Mouse (Mus musculus): Measurements from ENCODE around the gene Pmch. TPM values are rescaled to one million over a fixed set of nuclear protein-coding genes. Genes with fewer than 3 reads are reported as not detected.

Pmch gene
- polyA plus RNA-seq, 1 experiment from 2014 or later, result not detected

GRCm38 (mm10) chr10:88064872-88065271, 26.0 kb upstream of the Pmch start:
- H3K4me3 ChIP-seq (ENCODE audit: low read depth, low read length), result no peak overlapping the region
- H3K9me3 ChIP-seq (ENCODE audit: control insufficient read depth), result no peaks in the 10 kb centered on the region
- TF ChIP-seq CTCF (IDR thresholded peaks at IDR 0.05; ENCODE audit: low read depth), result no peak
- H3K9ac ChIP-seq (ENCODE audit: low read depth, low read length), result no peak overlapping the region
- ATAC-seq, result no peak
- no peak overlapping the region for H3K4me2 ChIP-seq (replicated peaks; ENCODE audit: low read depth)
- WGBS, result 52% methylated on average over 2 of the region's 2 CpGs
- H3K36me3 ChIP-seq (ENCODE audit: control insufficient read depth, insufficient read depth), result no peaks in the 10 kb centered on the region
- no peaks in the 10 kb centered on the region for H3K4me1 ChIP-seq (replicated peaks; ENCODE audit: control insufficient read depth, insufficient read depth, low read length)
- H3K27ac ChIP-seq (ENCODE audit: low read depth, low read length), result no peak overlapping the region
- H3K27me3 ChIP-seq (replicated peaks; ENCODE audit: control insufficient read depth, insufficient read depth, low read length), result no peaks in the 10 kb centered on the region

GRCm38 (mm10) chr10:88067377-88067776, 23.5 kb upstream of the Pmch start:
- Histone ChIP-seq H3K4me1 (replicated peaks; ENCODE audit: control insufficient read depth, insufficient read depth, low read length) (no peaks in the 10 kb centered on the region), H3K36me3 (ENCODE audit: control insufficient read depth, insufficient read depth) (no peaks in the 10 kb centered on the region), H3K4me2 (replicated peaks; ENCODE audit: low read depth) (no peak overlapping the region), H3K4me3 (ENCODE audit: low read depth, low read length) (no peak overlapping the region), H3K27ac (ENCODE audit: low read depth, low read length) (no peak overlapping the region), H3K27me3 (replicated peaks; ENCODE audit: control insufficient read depth, insufficient read depth, low read length) (no peaks in the 10 kb centered on the region), H3K9ac (ENCODE audit: low read depth, low read length) (no peak overlapping the region), H3K9me3 (ENCODE audit: control insufficient read depth) (no peaks in the 10 kb centered on the region)
- no peak for TF ChIP-seq CTCF (IDR thresholded peaks at IDR 0.05; ENCODE audit: low read depth)
- no peak for ATAC-seq
- WGBS, result 72% methylated on average over 3 of the region's 3 CpGs

GRCm38 (mm10) chr10:88106169-88106568, 15.3 kb downstream of the Pmch start:
- ATAC-seq, result no peak
- Histone ChIP-seq H3K27ac (ENCODE audit: low read depth, low read length) (no peak overlapping the region), H3K27me3 (replicated peaks; ENCODE audit: control insufficient read depth, insufficient read depth, low read length) (no peaks in the 10 kb centered on the region), H3K4me1 (replicated peaks; ENCODE audit: control insufficient read depth, insufficient read depth, low read length) (no peaks in the 10 kb centered on the region), H3K4me3 (ENCODE audit: low read depth, low read length) (no peak overlapping the region), H3K36me3 (ENCODE audit: control insufficient read depth, insufficient read depth) (no peaks in the 10 kb centered on the region), H3K9me3 (ENCODE audit: control insufficient read depth) (no peaks in the 10 kb centered on the region), H3K4me2 (replicated peaks; ENCODE audit: low read depth) (no peak overlapping the region), H3K9ac (ENCODE audit: low read depth, low read length) (no peak overlapping the region)
- TF ChIP-seq CTCF (IDR thresholded peaks at IDR 0.05; ENCODE audit: low read depth), result no peak
- 92% methylated on average over 2 of the region's 2 CpGs for WGBS

- Histone ChIP-seq H3K9ac (ENCODE audit: low read depth, low read length) (no peak overlapping the region), H3K4me2 (replicated peaks; ENCODE audit: low read depth) (no peak overlapping the region), H3K9me3 (ENCODE audit: control insufficient read depth) (no peaks in the 10 kb centered on the region), H3K27me3 (replicated peaks; ENCODE audit: control insufficient read depth, insufficient read depth, low read length) (no peaks in the 10 kb centered on the region), H3K4me3 (ENCODE audit: low read depth, low read length) (no peak overlapping the region), H3K27ac (ENCODE audit: low read depth, low read length) (no peak overlapping the region), H3K36me3 (ENCODE audit: control insufficient read depth, insufficient read depth) (peaks cover 11% of the 10 kb centered on the region), H3K4me1 (replicated peaks; ENCODE audit: control insufficient read depth, insufficient read depth, low read length) (no peaks in the 10 kb centered on the region)
- no peak for ATAC-seq
- TF ChIP-seq CTCF (IDR thresholded peaks at IDR 0.05; ENCODE audit: low read depth), result no peak
- WGBS, result 94% methylated on average over 2 of the region's 2 CpGs
Measured at GRCm38 (mm10) chr10:88113290-88113689, 22.4 kb downstream of the Pmch start.

- no peak overlapping the region for H3K4me3 ChIP-seq (ENCODE audit: low read depth, low read length)
- H3K27me3 ChIP-seq (replicated peaks; ENCODE audit: control insufficient read depth, insufficient read depth, low read length), result no peaks in the 10 kb centered on the region
- TF ChIP-seq CTCF (IDR thresholded peaks at IDR 0.05; ENCODE audit: low read depth), result peak; percentile 41
- no peak overlapping the region for H3K4me2 ChIP-seq (replicated peaks; ENCODE audit: low read depth)
- H3K9me3 ChIP-seq (ENCODE audit: control insufficient read depth), result no peaks in the 10 kb centered on the region
- H3K9ac ChIP-seq (ENCODE audit: low read depth, low read length), result no peak overlapping the region
- H3K36me3 ChIP-seq (ENCODE audit: control insufficient read depth, insufficient read depth), result no peaks in the 10 kb centered on the region
- no peaks in the 10 kb centered on the region for H3K4me1 ChIP-seq (replicated peaks; ENCODE audit: control insufficient read depth, insufficient read depth, low read length)
- no peak overlapping the region for H3K27ac ChIP-seq (ENCODE audit: low read depth, low read length)
- ATAC-seq, result no peak
Measured at GRCm38 (mm10) chr10:88119721-88120120, 28.8 kb downstream of the Pmch start.

- H3K27ac ChIP-seq (ENCODE audit: low read depth, low read length), result no peak overlapping the region
- H3K4me3 ChIP-seq (ENCODE audit: low read depth, low read length), result no peak overlapping the region
- no peak overlapping the region for H3K9ac ChIP-seq (ENCODE audit: low read depth, low read length)
- H3K36me3 ChIP-seq (ENCODE audit: control insufficient read depth, insufficient read depth), result 0 out of 2 replicates have a peak, but pooled peaks cover 8% of the 10 kb centered on the region
- 98% methylated on average over 16 of the region's 16 CpGs for WGBS
- no peak overlapping the region for H3K4me2 ChIP-seq (replicated peaks; ENCODE audit: low read depth)
- TF ChIP-seq CTCF (IDR thresholded peaks at IDR 0.05; ENCODE audit: low read depth), result no peak
- H3K4me1 ChIP-seq (replicated peaks; ENCODE audit: control insufficient read depth, insufficient read depth, low read length), result no peaks in the 10 kb centered on the region
- no peaks in the 10 kb centered on the region for H3K27me3 ChIP-seq (replicated peaks; ENCODE audit: control insufficient read depth, insufficient read depth, low read length)
- no peaks in the 10 kb centered on the region for H3K9me3 ChIP-seq (ENCODE audit: control insufficient read depth)
- no peak for ATAC-seq
Measured at GRCm38 (mm10) chr10:88135630-88136029, 44.8 kb downstream of the Pmch start.

Other genes starting within 250 kb of the Pmch start
- 13.3 and 13.5 TPM in 2 replicates for gene Igf1, start 232.8 kb upstream of the Pmch start, polyA plus RNA-seq (2015; fragmentation: Nextera tagmentation; extraction: Ambion mirVana)
- gene Parpbp, start 55.9 kb downstream of the Pmch start, polyA plus RNA-seq (2015; fragmentation: Nextera tagmentation; extraction: Ambion mirVana), result 2.0 and 2.1 TPM in 2 replicates
- 24.7 and 27.4 TPM in 2 replicates for gene Nup37, start 55.9 kb downstream of the Pmch start, polyA plus RNA-seq (2015; fragmentation: Nextera tagmentation; extraction: Ambion mirVana)
- gene Washc3, start 110.0 kb downstream of the Pmch start, polyA plus RNA-seq (2015; fragmentation: Nextera tagmentation; extraction: Ambion mirVana), result 77.3 and 80.0 TPM in 2 replicates

Measured in intestine, postnatal 0 days (tissue).